Mouse (Mus musculus): ENCODE results near the gene Pip5k1a. TPM values are rescaled to one million over a fixed set of nuclear protein-coding genes. Genes with fewer than 3 reads are reported as not detected.

Pip5k1a gene
- 41.1 and 41.7 TPM in 2 replicates for polyA plus RNA-seq (2012; rRNA removed)

DNA sequence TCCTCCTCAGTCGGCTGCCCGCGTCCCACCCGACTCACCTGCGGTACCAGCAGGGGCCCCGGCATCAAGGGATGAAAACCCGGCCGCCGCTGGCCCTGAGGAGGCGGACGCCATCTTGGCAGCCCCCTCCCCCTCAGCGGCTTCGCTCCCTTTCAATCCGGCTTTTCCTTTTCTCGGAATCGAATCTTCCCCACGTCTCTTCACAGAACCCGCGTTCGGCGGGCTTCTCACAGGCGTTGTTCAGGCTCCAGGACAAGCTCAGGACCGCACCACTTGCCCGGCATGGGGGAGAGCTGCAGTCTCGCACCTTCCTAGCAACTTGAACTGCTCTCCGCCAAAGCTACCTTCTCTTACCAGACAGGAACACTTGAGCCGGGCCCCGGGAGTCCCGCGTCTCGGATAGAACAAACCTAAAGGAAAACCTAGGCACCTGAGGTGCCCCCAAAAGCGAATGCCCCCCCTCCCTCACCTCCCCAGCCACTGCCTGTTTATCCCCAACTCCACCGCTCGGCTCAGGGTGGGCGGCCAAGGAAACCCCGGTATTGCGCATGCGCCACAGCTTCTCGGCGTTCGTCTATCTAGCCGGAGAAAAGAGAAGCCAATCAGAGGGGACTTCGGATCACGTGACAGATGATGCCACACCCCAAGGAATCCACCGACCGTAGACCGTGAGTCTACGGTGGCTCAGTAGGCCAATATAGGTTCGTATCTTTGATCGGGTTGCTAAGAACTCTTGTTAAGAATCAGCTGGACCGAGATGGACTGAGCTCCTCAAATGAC, at the start of gene Pip5k1a:
Gene Pip5k1a, minus strand, starts transcription at position 593 of the 780 bp plus-strand sequence.
- Histone ChIP-seq H3K4me1 (ENCODE audit: control insufficient read depth, insufficient read depth, low read length) (peaks cover 4% of the 10 kb centered on the region; the same call in 1 of the 2 replicates), H3K4me3 (ENCODE audit: insufficient read depth, low read length) (peak within 1 kb of the TSS; percentile 75), H3K27ac (ENCODE audit: insufficient read depth, low read length) (peak within 1 kb of the TSS; percentile 62)
- TF ChIP-seq POLR2A (IDR thresholded peaks at IDR 0.05; ENCODE audit: extremely low read depth, insufficient read depth, low read length): peak; percentile 81
- no peak for TF ChIP-seq CTCF (IDR thresholded peaks at IDR 0.05; ENCODE audit: extremely low read depth, insufficient read depth, low read length)

DNA sequence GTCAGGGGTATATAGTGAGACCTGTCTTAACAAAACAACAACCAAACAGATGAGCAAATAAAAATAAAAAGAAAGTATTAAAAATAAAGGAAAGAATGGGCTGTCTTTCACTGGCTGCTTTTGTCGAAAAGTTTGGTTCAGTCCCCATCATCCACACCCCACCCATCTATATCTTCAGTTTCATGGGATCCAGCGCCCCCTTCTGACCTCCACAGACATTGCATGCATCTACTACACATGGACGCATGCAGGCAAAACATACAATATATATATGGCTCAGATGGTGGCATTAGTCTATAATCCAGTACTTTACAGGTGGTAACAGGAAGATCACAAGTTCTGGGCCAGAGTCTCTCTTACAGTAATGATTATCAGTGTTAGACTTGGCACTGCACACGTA, 47.1 kb upstream of the Pip5k1a start:
- no peaks in the 10 kb centered on the region for H3K4me1 ChIP-seq (ENCODE audit: control insufficient read depth, insufficient read depth, low read length)
- TF ChIP-seq POLR2A (IDR thresholded peaks at IDR 0.05; ENCODE audit: extremely low read depth, insufficient read depth, low read length) (no peak), CTCF (IDR thresholded peaks at IDR 0.05; ENCODE audit: extremely low read depth, insufficient read depth, low read length) (peak; percentile 53)
- H3K27ac ChIP-seq (ENCODE audit: insufficient read depth, low read length): no peak overlapping the region
- H3K4me3 ChIP-seq (ENCODE audit: insufficient read depth, low read length): no peak overlapping the region

GRCm38 (mm10) chr3:95147924-95148323, 41.2 kb upstream of the Pip5k1a start:
- TF ChIP-seq CTCF (IDR thresholded peaks at IDR 0.05; ENCODE audit: extremely low read depth, insufficient read depth, low read length) (no peak), POLR2A (IDR thresholded peaks at IDR 0.05; ENCODE audit: extremely low read depth, insufficient read depth, low read length) (no peak)
- H3K4me1 ChIP-seq (ENCODE audit: control insufficient read depth, insufficient read depth, low read length): no peaks in the 10 kb centered on the region
- no peak overlapping the region for H3K4me3 ChIP-seq (ENCODE audit: insufficient read depth, low read length)
- no peak overlapping the region for H3K27ac ChIP-seq (ENCODE audit: insufficient read depth, low read length)

GRCm38 (mm10) chr3:95142617-95143011, 35.9 kb upstream of the Pip5k1a start:
- H3K4me3 ChIP-seq (ENCODE audit: insufficient read depth, low read length): no peak overlapping the region
- no peaks in the 10 kb centered on the region for H3K4me1 ChIP-seq (ENCODE audit: control insufficient read depth, insufficient read depth, low read length)
- TF ChIP-seq CTCF (IDR thresholded peaks at IDR 0.05; ENCODE audit: extremely low read depth, insufficient read depth, low read length): peak; percentile 96
- TF ChIP-seq POLR2A (IDR thresholded peaks at IDR 0.05; ENCODE audit: extremely low read depth, insufficient read depth, low read length): no peak
- no peak overlapping the region for H3K27ac ChIP-seq (ENCODE audit: insufficient read depth, low read length)

DNA sequence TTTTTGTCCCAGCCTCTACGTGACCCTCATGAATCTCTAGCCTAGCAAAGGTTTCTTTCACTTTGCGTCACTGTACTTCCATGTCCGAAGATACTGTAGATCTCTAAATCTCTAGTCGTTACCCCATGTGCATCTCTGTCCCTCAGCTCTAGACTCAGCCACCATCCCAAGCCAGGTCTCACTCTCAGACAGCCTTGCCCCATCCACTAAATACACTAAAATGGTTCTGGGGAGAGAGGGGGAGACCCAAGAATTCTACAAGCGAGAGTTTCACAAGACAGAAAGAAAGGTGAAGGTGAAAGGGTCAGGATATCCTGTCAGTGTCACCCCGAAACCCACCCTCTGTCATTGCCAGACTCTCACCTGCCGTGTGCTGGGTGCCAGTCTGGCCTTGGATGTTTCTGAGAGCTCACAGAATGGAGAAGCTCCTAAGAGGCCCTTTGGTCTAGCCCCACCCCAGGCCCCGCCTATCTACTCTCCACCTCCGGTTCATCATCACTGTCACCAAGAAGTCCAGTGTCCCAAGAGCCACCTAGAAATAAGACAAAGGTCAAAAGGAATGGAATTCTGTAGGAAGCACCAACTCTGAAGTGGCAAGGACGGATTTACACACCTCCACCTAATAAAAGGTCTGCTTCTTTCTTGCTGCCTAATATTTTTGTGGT, 35.4 kb upstream of the Pip5k1a start, which contains the start of gene Tnfaip8l2:
Gene Tnfaip8l2, minus strand, starts transcription at position 409 of the 665 bp plus-strand sequence.
- Histone ChIP-seq H3K4me1 (ENCODE audit: control insufficient read depth, insufficient read depth, low read length) (no peaks in the 10 kb centered on the region), H3K4me3 (ENCODE audit: insufficient read depth, low read length) (peak within 1 kb of the TSS; percentile 15; the same call in 1 of the 2 replicates), H3K27ac (ENCODE audit: insufficient read depth, low read length) (no peak within 1 kb of the TSS)
- TF ChIP-seq CTCF (IDR thresholded peaks at IDR 0.05; ENCODE audit: extremely low read depth, insufficient read depth, low read length): no peak
- TF ChIP-seq POLR2A (IDR thresholded peaks at IDR 0.05; ENCODE audit: extremely low read depth, insufficient read depth, low read length): no peak

DNA sequence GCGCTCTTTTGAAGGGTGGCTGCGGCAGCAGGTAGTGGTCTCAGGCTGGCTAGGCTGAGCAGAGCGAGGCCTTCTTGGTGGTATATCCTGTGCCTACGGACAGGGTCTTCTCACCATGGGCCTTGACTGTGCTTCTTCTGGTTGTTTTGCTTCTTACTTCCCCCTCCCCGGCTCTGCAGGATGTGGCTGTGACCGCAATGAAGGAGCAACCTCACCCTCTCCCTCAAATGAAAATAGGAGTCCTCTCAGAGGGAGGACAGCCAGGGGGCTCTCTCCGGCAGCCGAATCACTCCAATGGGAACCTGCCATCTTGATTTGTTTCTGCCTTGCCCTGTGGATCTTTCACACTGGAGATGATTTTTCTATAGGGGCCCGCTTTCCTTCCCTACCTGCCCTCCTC, 34.7 kb upstream of the Pip5k1a start:
- H3K27ac ChIP-seq (ENCODE audit: insufficient read depth, low read length): no peak overlapping the region
- no peak for TF ChIP-seq CTCF (IDR thresholded peaks at IDR 0.05; ENCODE audit: extremely low read depth, insufficient read depth, low read length)
- H3K4me1 ChIP-seq (ENCODE audit: control insufficient read depth, insufficient read depth, low read length): no peaks in the 10 kb centered on the region
- no peak overlapping the region; the same call in 1 of the 2 replicates for H3K4me3 ChIP-seq (ENCODE audit: insufficient read depth, low read length)

DNA sequence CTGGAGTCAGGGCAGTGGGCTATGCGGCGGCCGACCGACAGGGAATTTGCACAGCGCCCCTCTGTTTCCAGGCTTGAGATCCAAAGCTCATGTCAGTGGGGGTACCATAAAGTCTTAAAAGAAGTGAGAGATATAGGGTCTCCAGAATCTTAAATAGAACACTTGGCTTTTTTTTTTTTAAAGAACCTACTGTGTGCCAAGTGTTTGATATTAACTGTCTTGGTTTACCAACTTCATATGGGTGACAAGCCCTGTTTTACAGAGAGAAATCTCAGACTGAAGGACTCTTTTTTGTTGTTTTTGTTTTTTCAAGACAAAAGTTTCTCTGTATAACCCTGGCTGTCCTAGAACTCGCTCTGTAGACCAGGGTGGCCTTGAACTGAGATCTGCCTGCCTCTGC, 34.1 kb upstream of the Pip5k1a start:
- Histone ChIP-seq H3K4me3 (ENCODE audit: insufficient read depth, low read length) (no peak overlapping the region), H3K27ac (ENCODE audit: insufficient read depth, low read length) (no peak overlapping the region), H3K4me1 (ENCODE audit: control insufficient read depth, insufficient read depth, low read length) (no peaks in the 10 kb centered on the region)
- TF ChIP-seq CTCF (IDR thresholded peaks at IDR 0.05; ENCODE audit: extremely low read depth, insufficient read depth, low read length): no peak
- no peak for TF ChIP-seq POLR2A (IDR thresholded peaks at IDR 0.05; ENCODE audit: extremely low read depth, insufficient read depth, low read length)

DNA sequence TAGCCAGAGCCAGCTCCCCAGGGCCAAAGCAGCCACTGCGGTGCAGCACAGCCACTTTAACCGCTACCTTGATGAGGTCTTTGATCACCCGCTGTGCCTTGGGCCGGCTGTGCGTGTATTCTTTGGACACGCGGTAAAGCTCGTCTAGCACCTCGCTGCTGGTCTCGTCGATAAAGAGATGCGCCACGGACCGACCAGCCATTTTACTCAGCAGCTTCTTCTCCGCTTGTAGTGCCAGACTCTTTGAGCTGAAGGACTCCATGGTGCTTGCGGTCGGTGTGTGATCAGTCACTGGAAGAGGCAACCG, 33.5 kb upstream of the Pip5k1a start:
- TF ChIP-seq POLR2A (IDR thresholded peaks at IDR 0.05; ENCODE audit: extremely low read depth, insufficient read depth, low read length) (no peak), CTCF (IDR thresholded peaks at IDR 0.05; ENCODE audit: extremely low read depth, insufficient read depth, low read length) (no peak)
- Histone ChIP-seq H3K4me3 (ENCODE audit: insufficient read depth, low read length) (no peak overlapping the region), H3K27ac (ENCODE audit: insufficient read depth, low read length) (no peak overlapping the region), H3K4me1 (ENCODE audit: control insufficient read depth, insufficient read depth, low read length) (no peaks in the 10 kb centered on the region)

- H3K4me1 ChIP-seq (ENCODE audit: control insufficient read depth, insufficient read depth, low read length): no peaks in the 10 kb centered on the region
- TF ChIP-seq POLR2A (IDR thresholded peaks at IDR 0.05; ENCODE audit: extremely low read depth, insufficient read depth, low read length): no peak
- TF ChIP-seq CTCF (IDR thresholded peaks at IDR 0.05; ENCODE audit: extremely low read depth, insufficient read depth, low read length): no peak
- H3K4me3 ChIP-seq (ENCODE audit: insufficient read depth, low read length): no peak overlapping the region
- H3K27ac ChIP-seq (ENCODE audit: insufficient read depth, low read length): no peak overlapping the region
These were observed 33.0 kb upstream of the Pip5k1a start for GRCm38 (mm10) chr3:95139586-95140288.

All from cortical plate, adult 2 months (tissue).